Mouse (Mus musculus) cerebellum, adult 18-20 months (tissue): ENCODE measurements at regions not wholly inside any gene's neighbourhood (a gene's known extent, or its start where the extent isn't known, plus 50 kb on each side); places are given as distances from the start of the nearest gene placed in this dataset.

Source experiments
- DNase-seq, 2 experiments: peaks; one replicate each; pipeline ENCODE4 v3.0.0; 2021

DNA sequence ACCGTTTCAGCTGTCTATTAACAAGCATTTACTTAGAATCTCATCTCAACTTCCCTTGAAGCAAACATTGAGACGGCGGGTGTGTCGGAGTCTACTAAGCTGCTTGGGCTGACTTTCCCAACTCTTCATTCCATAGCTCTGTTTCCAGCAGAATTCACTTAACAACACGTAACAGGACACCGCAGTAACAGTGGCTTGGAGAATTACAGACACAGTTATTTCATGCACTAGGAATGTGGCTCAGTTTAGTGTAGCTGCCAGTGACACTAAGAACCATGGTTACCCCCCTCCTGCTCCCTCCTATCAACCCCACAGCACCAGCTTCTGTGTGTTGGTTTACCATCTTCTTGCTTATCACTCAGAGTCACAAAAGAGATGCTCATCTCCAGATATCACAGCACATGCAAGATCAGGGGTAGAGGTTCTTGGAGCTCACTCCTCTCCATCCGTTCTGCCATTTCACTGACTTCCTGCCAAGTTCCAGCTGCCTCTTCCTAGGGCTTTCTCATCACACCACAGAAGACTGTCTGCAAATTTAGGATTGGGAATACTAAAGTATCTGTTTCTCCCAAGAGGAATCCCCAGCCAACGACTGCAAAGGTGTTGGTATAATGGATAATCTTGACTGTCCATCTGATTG lies 90.7 kb downstream of the Banf2 start:
- DNase-seq: no peak

DNA sequence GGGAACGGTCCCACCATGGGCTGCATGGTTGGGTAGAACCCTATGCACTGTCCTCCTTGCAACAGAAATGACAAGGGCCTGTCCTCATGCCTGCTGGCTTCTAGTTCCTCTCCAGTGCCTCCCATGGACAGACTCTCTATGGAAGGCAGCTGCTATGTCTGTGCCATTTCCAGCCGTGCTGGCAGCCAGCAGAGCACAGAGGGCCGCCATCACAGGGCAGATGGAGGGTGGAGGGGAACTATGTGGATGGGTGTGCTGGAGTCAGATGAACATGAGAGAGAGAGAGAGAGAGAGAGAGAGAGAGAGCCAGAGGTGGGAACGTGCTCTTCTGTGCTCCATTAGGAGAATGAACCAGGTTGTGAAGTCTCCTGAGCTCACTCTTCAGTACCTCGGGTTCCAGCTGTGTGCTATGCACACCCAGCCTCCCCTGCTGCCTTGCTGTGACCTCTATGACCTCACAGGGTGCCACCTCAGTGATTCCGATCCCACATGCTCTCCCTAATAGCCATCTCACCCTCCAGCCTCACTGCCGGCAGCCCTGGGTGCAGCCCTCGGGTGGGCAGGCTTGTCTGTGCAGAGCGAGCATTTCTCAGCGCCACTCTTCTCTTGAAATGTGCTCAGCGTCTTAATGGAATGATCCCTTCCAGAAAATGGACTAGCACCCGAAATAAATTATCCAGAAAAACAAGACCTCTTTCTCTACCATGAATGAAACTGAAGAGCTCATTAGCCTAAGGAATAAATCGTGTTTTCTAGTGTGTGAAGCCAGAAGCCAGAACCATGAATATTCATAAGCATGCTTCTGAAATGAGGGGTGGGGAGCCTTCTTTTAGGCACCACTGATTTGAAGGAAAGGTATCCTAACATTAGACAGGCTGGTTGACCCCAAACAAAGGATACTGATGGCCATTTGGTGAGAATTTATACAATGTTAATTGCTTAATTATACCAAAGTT lies 94.5 kb downstream of the Banf2 start:
- DNase-seq: no peak

DNA sequence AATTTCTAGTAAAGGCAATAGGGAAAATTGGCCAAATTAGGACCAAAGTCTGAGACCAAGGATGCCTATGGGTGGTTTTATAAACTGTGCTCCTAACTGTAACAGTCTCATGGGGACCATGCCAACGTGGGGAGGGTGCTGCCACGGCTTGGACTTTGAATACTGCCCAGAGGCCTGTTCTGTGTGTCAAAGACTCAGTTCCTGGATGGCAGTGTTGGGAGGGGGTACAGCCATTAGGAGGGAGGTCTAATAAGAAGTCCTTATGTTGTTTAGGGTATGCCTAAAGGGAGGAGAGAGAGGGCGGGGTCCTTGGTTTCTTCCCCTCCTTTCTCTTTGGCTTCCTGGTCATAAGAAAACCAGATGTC lies 95.2 kb downstream of the Banf2 start:
- no peak for DNase-seq

DNA sequence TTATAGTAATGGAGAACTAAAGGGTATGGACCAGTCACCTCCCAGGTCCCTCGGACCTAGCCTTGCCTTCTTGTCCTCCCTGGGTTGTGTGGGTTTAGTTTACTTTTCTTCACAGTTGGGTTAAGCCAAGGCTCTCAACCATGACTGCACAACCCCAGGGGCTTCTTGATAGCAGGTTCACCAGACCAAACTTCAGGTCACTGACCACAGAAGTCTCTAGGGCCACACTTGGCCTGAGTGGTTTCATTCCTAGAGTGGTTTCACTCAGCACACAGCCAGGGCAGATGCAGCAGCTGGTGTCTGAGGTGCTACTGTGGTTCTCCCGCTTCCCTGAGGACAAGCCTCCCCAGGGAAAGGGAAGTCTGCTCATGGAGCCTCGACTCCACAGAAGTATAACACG lies 95.7 kb downstream of the Banf2 start:
- no peak for DNase-seq

DNA sequence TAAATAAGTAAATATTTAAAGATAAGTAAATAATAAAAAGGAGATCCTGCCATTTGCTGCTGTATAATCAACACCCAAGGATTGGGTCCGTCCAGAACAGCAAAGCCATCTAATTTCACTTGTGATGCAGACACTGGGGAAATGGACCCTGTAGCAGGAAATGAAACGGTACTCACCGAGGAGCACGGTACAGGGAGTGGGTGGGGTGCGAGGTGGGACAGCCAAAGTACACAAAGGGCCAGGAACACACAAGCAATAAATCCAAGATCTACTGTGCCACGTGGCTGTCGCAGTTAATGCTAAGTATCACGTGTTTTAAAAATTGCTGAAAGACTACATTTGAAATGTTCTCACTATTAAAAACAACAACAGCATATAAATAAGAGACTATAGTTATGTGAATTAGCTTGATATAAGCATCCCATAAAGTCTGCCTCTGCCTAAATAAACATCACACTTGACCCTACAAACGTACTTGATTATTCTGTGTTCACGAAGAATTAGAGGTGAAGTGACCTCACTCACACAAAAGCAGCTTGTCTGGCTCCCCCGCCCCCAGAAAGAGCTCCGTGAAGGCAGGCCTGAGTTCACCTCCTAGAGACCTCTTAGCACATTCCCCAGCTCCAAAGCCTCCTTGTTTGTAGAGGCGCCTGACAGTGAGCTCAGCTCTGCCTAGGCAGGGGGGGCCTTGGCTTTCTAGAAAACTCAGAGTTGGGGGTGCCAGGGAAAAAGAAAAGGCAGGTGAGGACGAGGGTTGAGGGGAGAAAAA lies 101.1 kb downstream of the Banf2 start:
- no peak for DNase-seq

DNA sequence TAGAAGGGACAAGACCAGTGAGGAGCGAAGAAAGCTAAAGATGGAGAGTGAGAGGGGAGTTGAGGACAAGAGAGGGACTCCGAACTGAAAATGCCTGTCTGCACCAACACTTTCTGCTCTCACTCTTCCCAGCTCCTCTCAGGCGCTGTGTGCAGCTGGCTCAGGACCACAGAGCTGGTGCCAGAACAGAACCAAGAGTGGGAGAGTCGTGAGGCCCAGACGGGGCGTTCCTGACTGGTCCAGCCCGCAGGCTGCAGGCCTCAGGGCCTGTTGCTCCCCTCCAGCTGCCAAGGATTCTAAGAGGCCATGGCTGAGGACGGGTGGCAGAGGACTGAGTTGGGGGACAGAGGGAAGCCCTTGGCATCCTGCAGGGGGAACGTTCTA lies 101.7 kb downstream of the Banf2 start:
- DNase-seq: no peak

DNA sequence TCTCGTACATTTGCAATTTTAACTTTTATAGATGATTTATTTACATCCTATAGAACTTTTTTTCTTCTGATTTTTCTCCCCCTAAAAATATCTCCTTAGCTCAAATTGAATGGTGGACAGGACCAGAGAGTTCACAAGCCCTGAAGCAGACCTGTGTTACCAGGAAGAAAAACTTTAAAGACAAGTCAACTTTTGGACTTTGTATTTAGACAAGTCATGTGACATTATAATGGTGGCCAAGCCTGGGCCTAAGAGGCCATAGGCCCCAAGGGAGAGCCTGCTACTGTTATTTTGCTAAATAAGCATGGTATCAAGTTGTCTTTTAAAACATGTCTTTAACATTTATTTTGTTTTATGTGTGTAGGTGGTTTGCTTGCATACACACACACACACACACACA lies 102.7 kb downstream of the Banf2 start:
- DNase-seq: no peak

DNA sequence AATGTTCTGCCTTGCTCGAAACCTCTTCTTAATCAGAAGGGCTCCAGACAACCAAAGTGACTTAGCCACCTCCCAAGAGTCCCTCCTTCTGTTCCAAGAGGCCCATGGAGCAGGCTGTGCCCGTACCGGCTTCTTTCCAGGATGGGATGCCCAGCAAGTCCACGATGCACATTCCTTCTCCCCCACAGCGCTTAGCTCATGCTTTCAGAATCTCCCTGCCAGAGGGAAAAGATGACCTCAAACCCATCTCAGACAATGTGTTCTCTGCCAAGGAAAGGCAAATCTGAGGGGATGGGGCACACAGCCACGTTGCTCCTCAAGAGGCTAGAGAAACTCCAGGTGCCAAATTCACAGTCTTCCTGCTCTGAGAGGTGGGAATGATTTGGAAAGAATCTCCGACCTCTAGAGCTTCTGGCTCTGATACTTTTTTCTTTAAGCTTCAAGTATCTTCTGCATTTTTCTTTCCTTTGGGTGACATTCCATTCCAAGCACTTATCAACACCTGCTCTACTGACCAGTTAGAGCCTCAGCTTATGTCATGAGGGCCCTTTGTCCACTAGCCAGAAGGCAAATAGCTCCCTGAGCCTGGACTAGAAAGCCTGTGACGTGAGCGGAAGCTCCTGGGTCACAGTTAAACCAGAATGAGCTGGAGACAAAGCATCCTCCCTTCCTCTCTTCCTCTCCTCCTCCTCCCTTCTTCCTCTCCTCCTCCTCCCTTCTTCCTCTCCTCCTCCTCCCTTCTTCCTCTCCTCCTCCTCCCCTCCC lies 110.9 kb downstream of the Banf2 start:
- peak in 1 of 2 experiments; percentile 16 for DNase-seq

DNA sequence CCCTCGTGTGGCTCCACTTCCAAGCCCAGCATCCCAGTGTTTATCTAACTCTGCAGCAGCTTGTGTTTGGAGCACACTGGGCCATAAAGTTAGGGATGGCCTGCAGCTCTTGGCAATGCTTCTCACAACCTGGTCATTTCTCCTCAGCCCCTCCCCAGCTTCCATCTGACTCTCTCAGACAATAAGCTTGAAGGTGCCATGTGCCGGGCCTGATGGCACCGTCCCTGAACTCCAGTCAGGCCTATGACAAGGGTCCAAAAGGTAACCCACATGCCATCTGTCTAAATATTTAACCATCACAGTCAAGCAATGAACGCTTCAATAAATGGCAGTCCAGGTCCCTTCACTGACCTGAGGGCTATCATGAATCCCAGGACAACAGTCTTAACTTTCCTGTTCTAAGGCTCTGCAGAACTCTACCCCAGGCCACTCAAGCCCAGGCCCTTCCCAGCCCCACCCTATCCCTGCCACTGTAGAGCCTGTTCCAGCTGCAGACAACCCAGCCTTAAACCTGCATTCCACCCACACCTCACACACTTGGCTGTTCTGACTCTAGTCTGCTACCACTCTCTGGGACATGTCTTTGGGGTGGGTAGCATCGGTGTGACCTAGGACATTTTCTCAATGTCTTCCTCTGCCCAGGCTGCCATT lies 111.8 kb downstream of the Banf2 start:
- peak in 1 of 2 experiments; percentile 40 for DNase-seq

DNA sequence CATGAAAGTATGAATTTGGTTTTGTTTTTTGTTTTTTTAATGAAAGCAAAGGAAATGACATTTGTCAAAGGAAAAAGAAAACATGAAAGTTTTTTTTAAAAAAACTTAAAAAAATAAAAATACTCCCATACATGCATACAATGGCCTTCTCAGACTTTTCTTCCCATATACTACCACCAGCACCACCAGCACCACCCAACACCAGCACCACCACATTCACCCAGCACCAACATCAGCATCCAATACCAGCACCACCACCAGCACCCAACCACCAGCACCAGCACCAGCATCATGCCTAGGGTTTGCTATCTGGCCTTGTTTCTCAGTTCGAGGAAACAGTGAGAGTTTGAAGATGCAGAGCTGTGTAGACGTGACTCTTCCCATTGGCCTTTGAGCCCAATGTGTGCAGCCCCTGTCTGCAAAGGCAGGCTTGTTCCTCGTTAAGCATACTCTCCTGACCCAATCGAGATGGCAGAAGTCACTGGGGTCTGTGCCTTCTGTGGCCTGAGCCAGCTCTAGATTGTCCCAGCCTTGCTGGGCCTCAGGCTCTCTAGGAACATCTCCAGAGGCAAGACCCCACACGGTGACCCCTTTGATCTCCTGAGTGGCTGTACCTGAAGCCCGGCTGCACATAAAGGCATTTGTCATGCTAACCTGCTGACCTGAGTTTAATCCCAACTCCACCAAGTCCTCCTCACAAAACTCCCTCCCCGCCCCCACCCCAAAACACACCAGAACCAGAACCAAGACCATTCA lies 113.8 kb upstream of the Mgme1 start:
- no peak for DNase-seq

DNA sequence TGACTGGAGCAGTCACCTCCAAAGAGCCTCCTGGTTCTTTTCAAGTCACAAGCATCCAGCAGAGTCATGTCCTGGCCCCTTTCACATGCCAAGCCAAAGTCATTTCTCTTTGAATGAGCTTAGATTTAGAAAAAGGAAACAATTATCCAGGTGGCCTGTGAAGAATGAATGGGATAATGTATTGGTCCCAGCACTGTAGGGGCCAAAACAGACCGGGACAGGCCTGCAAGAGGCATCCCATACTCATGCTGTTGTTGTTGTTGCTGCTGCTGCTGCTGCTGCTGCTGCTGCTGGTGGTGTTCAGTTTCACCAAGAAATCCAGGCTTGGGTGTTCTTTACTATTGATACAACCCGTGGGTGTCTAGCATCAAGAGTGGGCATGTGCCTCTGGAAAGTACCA lies 113.1 kb upstream of the Mgme1 start:
- no peak for DNase-seq

DNA sequence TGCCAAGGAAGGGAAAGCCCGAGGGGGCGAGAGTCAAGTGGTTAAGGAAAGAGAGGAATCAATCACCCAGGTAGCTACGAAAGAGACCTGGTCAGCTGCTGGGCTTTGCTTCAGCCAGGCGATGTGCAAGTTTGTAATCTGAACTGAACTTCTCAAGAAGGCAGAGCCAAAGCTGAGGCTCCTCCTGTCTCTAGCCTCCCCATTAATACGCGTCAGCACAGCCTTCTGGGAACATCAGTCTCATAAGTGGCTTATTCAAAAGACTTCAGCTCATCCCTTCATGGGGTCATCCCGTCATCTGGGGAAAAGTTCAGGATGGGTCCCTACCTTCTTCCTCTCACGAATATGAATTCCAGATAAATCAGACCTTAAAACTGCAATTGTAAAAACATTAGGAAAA lies 112.2 kb upstream of the Mgme1 start:
- DNase-seq: no peak

DNA sequence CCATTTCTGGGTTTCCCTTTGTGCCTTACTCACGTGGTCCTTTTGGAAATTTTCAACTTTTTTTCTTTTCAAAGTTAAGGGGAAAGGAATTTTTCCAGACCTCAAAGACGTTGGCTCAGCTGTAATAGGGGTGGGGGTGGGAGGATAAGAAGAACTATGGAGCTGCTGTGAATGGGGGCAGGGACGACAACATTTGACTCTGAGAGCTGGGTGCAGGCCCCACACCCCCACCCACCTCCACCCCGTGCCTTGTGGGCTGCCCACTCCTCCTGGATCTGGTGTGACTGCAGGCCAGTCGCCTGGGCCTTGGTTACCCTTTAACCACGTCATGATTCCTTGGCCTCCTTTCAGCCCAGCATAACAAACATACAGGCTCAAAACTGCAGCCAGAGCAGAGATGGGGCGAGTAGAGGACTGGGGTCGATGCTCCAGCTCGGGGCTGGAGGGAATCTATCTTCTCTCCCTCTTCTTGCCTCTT lies 110.6 kb upstream of the Mgme1 start:
- no peak for DNase-seq

DNA sequence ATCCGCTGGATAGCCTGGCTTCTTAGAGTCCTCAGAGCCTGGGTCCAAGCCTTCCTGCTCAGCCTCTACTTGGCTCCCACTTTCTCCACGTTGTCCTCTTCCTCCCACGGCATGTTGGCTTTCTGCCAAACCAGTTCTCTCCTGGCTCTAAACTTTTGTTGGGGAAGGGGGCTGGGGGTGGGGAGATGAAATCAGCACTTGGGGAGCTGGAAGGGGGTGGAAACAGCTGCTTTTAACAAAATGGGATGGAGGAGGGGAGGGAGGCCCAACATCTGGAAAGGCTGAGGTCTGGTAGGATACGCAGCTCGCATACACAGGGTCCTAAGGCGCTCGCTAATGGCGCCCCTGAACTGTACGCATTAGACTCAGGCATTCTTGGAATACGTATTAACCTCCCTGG lies 110.0 kb upstream of the Mgme1 start:
- DNase-seq: no peak

DNA sequence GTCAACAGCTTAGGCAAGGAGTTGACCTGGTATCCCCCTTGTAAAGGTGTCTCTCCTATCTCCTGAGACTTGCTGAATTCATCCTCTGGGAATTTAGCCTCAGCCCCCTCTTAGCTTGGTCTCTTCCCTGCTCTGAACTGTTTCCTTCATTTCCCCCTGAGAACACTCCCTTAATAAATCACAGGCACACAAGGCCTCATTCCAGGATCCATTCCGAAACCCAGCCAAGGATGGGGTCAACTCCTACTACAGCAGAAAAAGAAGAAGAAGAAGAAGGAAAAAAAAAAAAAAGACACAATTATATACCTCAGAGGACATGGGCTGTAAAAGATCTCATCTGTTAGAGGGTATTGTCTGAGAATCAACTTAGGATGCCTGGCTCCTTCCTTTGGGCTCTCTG lies 108.6 kb upstream of the Mgme1 start:
- DNase-seq: no peak

DNA sequence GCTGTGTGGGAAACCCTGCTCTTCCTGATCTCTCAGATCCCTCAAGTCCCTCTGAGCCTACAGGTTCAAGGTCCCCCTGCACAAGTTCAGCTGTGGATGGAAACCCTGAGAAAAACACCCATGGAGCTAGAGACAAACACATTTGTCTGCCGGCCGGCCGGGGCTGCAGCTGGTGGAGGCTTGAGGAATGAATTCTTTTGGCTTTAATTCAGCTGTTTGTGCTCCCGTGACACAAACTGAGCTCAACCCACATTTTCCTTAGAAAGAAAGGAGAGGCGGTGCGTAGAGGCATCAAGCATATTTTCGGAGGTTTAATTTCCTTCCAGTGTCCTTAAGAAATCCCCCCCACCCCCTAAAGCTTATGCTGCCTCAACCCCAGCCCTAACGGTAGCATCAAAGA lies 106.4 kb upstream of the Mgme1 start:
- DNase-seq: peak in 1 of 2 experiments; percentile 8

DNA sequence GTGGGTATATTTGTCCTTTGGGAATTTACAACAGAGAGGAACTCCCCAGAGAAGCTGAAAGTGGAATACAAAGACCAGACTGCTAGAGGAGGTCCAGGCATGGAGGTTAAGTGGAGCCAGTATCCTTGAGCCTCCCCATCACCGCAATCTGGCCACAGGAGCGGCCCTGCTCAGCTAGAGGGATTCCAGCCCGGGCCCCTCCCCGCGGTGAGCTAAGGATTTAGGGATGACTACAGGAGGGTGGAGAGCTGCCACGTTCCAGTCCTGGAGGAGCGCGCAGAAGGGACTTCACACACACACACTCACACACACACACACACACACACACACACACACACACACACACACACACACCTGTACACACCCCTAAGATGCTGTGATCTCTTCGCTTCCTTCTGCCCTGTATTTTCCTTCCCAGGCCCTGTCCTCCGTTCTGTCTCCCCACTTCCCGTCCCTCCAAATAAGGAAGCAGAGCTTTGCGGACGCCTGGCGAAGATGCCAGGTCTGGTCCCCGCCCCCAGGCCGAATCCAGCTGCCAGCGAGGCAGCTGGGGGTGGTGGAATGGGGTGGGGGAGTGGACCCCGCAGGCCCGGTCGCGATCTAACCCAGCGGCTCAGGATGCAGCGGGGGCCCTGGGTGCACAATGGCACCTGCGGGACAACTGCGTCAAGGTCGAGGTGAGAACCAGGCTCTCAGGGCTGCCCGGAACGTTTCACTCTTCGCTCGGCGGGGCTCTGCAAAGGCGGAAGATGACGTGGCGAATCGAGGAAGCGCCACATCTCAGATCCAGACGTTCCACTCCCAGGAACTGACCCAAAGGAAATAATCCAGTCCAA lies 105.3 kb upstream of the Mgme1 start:
- DNase-seq: peak; percentile 81 to 82

DNA sequence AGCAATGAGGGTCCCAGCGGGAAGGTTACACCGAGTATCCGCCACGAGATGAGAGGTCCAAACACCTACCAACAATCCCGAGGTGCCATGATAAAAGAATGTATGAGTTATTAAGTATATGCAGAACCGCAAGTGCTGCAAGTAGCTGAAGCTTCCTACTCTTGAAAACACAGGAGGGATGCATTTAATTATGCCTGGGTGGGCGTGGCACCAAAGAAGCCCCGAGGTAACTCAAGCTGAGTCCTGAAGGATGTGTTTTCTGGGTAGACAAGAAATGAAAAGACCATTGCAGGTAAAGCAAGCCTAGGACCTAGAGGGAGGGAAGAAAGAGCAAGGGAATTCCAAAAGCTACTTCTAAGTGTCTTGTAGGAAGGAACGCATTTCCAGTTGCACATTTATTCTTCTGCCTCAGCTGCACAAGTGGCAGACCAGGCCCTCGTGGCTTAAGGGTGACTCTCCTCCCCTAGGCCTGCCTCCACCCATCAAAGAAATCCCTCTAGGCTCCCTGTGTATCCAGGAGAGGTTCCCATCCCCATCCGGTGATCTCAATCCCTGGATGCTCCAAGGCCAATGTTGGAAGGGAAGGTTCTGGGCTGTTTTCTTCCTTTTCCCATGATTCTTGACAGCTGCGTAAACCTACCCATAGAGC lies 104.2 kb upstream of the Mgme1 start:
- no peak for DNase-seq

DNA sequence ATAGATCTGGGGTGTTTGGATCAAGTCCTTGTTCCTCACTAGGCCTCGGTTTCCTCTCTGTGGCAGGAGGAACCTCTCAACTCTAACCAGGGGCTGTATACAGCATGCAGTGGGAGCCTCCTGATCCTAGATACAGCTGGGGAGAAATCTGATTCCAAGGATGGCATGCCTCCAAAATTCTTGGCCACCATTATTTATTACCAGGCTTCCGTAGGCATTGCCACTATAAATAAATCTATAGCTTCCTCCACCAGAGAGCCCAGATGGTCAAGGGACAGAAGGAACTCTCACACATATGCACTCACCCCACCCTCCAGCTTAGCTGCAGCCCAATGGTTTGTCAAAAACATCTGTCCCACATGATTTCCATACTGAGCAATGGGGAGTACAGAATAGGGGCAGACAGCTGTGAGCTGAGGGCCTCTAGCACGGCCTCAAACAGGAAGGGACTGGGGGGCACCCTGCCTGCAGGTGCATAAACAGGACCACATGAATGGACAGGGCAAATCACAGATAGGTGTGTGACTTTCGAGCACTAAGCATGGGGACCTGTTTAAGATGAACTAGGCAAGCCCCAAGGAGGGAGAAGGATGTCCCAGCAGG lies 100.8 kb upstream of the Mgme1 start:
- DNase-seq: no peak
